Mouse (Mus musculus) kidney, postnatal 14 days (tissue): ENCODE measurements around the gene Mixl1.

ENCODE experiments used
- DNase-seq: peaks from one replicate; pipeline ENCODE4 v3.0.0; 2022; ENCODE audit warnings: mixed read lengths

Gene Mixl1

DNA sequence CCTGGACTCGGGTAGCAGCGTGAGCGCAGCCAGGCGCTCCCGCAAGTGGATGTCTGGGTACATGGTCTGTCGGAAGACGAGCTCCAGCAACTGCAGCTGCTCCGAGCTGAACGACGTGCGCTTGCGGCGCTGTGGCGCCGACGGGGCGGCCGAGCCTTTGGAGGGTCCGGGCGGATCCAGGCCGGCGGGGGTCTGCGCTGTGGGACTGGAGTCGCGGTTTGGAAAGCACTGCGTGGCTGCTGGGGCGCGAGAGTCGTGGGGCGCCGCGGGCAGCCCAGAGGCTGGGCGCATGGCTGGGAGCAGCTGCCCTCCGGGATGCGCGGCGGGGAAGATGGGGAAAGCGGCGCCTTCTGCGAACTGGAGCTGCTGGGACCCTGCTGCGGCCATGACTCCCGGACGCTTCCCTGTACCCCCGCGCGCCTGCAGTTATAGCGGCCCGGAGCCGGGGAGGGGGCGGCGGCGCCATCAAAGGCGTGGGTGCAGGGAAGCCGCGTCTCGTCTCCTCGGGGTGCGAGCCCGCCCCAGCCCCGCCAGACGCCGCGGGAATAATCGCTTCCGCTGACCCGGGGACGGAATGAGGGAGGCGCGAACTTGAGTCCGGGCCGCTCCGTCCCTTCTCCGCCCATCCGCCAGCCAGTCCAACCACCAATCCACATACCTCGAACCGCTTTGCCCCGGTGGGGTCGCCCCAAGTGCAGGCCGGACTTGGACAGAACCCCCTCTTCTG, at the start of gene Mixl1:
Mixl1 (minus strand) TSS at position 409 of the 727 bp plus-strand sequence.
- peak; percentile 17 for DNase-seq

GRCm38 (mm10) chr1:180729231-180729630, 32.4 kb upstream of the Mixl1 start:
- no peak for DNase-seq

DNA sequence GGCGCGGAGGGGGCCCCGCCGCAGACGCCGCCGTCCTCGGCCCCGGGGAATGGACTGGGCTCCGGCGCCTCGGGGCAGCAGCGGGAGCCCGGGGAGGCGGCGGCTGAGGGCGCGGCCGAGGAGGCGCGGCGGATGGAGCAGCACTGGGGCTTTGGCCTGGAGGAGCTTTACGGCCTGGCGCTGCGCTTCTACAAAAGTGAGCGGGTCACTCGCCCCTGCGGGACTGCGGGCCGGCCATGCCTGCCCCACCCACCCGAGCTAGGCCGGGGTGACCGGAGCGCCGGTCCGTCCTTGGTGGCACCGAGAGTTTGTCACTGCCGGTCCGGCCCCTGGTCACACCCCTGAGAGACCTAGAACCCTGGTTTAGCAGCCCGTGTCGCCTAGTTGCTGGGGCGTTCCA, 29.3 kb upstream of the Mixl1 start:
- no peak for DNase-seq

GRCm38 (mm10) chr1:180725704-180726179, 28.9 kb upstream of the Mixl1 start, which contains the start of gene Acbd3:
TSS of gene Acbd3 (plus strand) at chr1:180726043.
- DNase-seq: peak; percentile 95

DNA sequence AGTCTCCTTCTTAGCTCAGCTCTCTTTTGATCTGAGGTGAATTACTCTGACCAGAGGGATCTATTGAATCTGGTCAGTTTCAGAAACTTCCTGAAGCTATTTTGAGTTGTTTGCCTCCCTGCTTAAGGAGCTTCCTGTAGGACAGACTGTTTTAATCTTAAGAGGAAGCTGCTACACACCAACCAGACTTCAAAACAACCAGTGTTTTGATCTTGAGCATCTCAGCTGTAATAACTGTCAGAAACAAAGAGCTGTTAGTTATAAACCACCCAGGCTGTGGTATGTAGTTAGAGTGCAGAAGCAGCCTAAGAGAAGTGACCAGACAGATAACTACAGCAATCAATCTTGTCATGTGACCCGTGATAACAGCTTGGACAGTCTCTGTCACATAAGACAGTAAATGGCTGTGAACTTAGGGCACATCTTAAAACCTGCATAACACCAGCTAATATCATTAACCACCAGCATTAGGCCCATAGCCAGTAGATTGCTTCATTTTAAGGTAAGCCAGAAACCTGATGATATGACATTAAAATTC, 26.9 kb upstream of the Mixl1 start:
- DNase-seq: no peak

- no peak for DNase-seq
Observed at GRCm38 (mm10) chr1:180722608-180723007, 25.8 kb upstream of the Mixl1 start.

DNA sequence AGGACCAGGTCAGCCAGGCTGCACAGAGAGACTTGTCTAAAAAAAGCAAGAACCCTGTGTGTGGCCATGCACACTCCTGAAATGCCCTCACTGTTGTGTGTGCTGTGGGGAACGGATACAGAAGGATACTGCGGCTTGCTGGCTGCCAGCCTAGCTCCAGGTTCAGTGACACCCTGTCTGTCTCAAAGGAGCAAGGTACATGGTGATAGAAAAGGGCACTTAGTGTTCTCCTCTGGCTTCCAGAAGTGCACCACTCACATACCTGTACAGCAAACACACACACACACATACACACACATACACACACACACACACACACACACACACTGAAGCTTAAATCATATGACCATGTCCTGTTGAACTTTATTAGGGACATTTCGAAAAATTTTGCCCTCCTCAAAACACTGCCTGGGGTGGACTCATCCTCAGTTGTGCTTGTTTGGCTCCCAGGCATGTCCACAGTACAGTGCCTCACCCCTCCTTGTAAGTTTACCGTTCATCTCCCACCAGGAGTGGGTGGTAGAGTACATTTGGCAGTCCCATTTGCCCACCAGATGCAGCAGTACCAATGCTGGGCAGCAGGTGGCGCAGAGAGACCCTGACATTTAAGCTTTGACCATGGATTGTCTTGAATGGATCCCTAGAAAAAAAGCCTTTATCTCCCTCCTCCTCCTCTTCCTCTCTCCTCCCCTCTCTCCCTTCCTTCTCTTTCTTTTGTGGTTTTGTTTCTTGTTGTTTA, 23.3 kb upstream of the Mixl1 start:
- DNase-seq: peak; percentile 87

- DNase-seq: no peak
Observed at GRCm38 (mm10) chr1:180719483-180719882, 22.6 kb upstream of the Mixl1 start.

- no peak for DNase-seq
Observed at GRCm38 (mm10) chr1:180718756-180719155, 21.9 kb upstream of the Mixl1 start.

- no peak for DNase-seq
Observed at GRCm38 (mm10) chr1:180708935-180709776, 12.3 kb upstream of the Mixl1 start.

DNA sequence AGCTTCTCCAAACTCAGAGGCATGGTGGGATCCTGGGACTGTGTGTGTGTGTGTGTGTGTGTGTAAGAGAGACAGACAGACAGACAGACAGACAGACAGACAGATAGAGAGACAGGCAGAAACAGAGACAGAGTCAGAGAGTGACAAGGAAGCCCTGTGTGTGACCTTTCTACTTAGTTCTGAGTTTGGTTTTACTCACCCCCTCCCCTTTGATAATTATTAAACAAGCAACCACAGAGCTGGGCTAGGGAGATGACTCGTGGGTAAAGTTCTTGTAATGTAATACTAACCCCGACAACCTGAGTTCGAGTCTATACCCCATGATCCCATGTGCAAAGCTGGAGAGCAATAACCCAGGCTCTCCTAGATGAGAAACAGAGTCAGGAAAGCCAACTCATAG, 11.0 kb upstream of the Mixl1 start:
- no peak for DNase-seq

DNA sequence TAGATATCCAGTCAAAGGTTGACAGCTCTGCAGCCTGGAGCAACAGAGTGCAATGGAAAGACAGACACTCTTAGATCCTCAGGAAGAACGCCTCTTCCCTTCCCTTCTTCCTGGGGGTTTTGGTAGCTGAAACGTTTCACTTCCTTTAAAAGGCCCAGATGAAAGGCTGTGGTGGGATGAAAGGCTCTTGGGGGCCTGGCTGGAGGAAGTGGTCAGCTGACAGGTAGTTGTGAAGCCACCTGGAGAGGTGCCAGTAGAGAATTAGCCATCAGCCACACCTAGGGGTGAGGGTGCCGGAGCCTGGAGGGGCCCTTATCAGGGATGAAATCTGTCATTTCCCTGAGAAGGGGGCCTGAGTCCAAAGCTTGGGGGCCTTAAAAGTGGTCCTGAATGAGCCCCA, 10.5 kb upstream of the Mixl1 start:
- peak; percentile 12 for DNase-seq

DNA sequence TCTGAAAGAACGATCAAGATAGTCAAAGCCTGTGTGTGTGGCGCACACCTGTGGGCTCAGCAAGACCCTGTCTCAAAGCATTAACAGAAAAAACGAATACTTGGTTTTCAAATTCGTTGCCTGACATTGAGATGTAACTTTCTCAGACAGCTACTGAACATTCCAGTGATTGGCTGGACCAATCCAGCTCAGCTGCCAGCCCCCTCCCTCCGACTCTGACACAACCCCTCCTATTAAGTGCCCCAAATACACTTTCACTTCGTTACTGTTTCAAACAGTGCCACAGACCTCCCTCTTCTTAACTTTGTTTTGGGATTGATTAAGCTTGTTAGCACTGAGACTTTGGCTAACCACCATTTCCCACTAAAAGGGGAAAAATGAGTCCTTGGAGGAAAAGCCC, 6.6 kb upstream of the Mixl1 start:
- DNase-seq: no peak

DNA sequence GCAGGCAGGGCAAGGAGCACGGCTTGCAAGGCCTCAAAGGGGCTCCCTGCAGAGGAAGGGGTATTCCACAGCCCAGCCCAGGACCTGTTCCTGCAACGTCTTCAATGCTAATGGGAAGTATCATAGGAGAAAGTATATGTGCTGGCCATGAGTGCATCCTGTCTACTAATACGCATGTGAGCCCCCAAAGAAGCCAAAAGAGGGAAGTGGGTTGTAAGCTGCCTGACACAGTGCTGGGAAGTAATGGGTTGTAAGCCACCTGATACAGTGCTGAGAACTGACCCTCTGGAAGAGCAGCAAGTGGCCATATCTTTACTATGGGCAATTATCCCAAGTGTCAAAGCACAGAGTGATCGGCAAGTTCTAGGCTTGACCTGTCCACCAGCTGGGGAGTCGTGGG, 1.2 kb upstream of the Mixl1 start:
- DNase-seq: no peak

DNA sequence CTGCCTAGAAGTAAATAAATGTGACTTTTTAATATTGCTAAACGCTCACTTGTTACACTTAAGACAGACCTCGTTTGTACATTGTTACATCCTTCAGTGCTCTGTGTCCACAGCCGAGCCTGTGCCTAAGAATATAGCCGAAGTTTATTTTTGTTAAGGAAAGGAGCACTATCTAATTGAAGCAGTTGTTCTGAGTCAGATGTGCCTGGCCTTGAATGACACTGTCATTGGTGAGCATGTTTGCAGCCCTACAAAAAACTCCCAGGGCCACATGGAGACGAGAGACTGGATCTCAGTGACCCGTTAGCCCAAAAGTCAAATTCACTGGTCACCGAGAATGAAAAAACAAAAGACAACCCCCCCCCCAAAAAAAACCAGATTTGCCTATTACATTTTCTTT, 5.5 kb downstream of the Mixl1 start:
- no peak for DNase-seq
